Mouse (Mus musculus): ENCODE results near the gene Palm. TPM values are rescaled to one million over a fixed set of nuclear protein-coding genes. Genes with fewer than 3 reads are reported as not detected.

Palm gene
- total RNA-seq, 4 experiments from 2014 or later: 244 to 264 (median 260) TPM

- DNase-seq (ENCODE audit: low spot score in 2 of 2): no peak
These were observed 4.0 kb downstream of the Palm start for GRCm38 (mm10) chr10:79797326-79797725.

GRCm38 (mm10) chr10:79798289-79798928 is 5.0 kb downstream of the Palm start:
- no peak for DNase-seq (ENCODE audit: low spot score in 2 of 2)

- no peak for DNase-seq (ENCODE audit: low spot score in 2 of 2)
These were observed 7.1 kb downstream of the Palm start for GRCm38 (mm10) chr10:79800508-79800907.

GRCm38 (mm10) chr10:79801837-79802236 is 8.5 kb downstream of the Palm start:
- DNase-seq (ENCODE audit: low spot score in 2 of 2): no peak

- DNase-seq (ENCODE audit: low spot score in 2 of 2): no peak
These were observed 9.1 kb downstream of the Palm start for GRCm38 (mm10) chr10:79802331-79802971.

GRCm38 (mm10) chr10:79803716-79804323 is 10.4 kb downstream of the Palm start:
- peak; percentile 89 to 90 for DNase-seq (ENCODE audit: low spot score in 2 of 2)

- DNase-seq (ENCODE audit: low spot score in 2 of 2): no peak
These were observed 12.3 kb downstream of the Palm start for GRCm38 (mm10) chr10:79805636-79806035.

- DNase-seq (ENCODE audit: low spot score in 2 of 2): no peak
These were observed 13.0 kb downstream of the Palm start for GRCm38 (mm10) chr10:79806331-79806730.

GRCm38 (mm10) chr10:79806972-79807371 is 13.6 kb downstream of the Palm start:
- DNase-seq (ENCODE audit: low spot score in 2 of 2): no peak

- no peak for DNase-seq (ENCODE audit: low spot score in 2 of 2)
These were observed 14.5 kb downstream of the Palm start for GRCm38 (mm10) chr10:79807826-79808225.

GRCm38 (mm10) chr10:79808728-79809127 is 15.4 kb downstream of the Palm start:
- DNase-seq (ENCODE audit: low spot score in 2 of 2): no peak

- DNase-seq (ENCODE audit: low spot score in 2 of 2): peak in 1 of 2 experiments; percentile 91
These were observed 18.6 kb downstream of the Palm start for GRCm38 (mm10) chr10:79811736-79812637.

- no peak for DNase-seq (ENCODE audit: low spot score in 2 of 2)
These were observed 21.0 kb downstream of the Palm start for GRCm38 (mm10) chr10:79814271-79814842.

GRCm38 (mm10) chr10:79815671-79816494 is 22.5 kb downstream of the Palm start:
- no peak for DNase-seq (ENCODE audit: low spot score in 2 of 2)

- no peak for DNase-seq (ENCODE audit: low spot score in 2 of 2)
These were observed 23.7 kb downstream of the Palm start for GRCm38 (mm10) chr10:79817111-79817510.

GRCm38 (mm10) chr10:79818225-79818624 is 24.9 kb downstream of the Palm start:
- no peak for DNase-seq (ENCODE audit: low spot score in 2 of 2)

GRCm38 (mm10) chr10:79819606-79820005 is 26.2 kb downstream of the Palm start:
- no peak for DNase-seq (ENCODE audit: low spot score in 2 of 2)

GRCm38 (mm10) chr10:79820277-79820676 is 26.9 kb downstream of the Palm start:
- DNase-seq (ENCODE audit: low spot score in 2 of 2): no peak

GRCm38 (mm10) chr10:79820782-79821181 is 27.4 kb downstream of the Palm start, which contains the start of gene Misp:
Gene Misp (plus strand): TSS chr10:79820989.
- no peak for DNase-seq (ENCODE audit: low spot score in 2 of 2)

GRCm38 (mm10) chr10:79821731-79822130 is 28.4 kb downstream of the Palm start:
- no peak for DNase-seq (ENCODE audit: low spot score in 2 of 2)

Data from layer of hippocampus, adult 8-10 months (tissue).